Mouse (Mus musculus) hindbrain, embryonic 15.5 days (tissue): Measurements from ENCODE around the gene Kctd19. TPM values are rescaled to one million over a fixed set of nuclear protein-coding genes. Genes with fewer than 3 reads are reported as not detected.

Source experiments
- ATAC-seq: fragments of 200-750 bp; cut with Nextera tagmentation; 2 replicates; pipeline ENCODE4 v1.8.0; 2017; ENCODE audit warnings: low read depth, moderate number of reproducible peaks, moderate TSS enrichment; ENCODE audit not compliant: low FRiP score
- H3K27ac ChIP-seq: fragments of 300-500 bp; sonication (generic); replicated peaks from 2 replicates; pipeline ENCODE4 v1.5.1; 2015; ENCODE audit warnings: mild to moderate bottlenecking, inconsistent platforms
- H3K27me3 ChIP-seq: fragments of 300-500 bp; sonication (generic); 2 replicates; pipeline ENCODE4 v1.6.1; 2015; ENCODE audit warnings: control low read depth, inconsistent platforms
- H3K36me3 ChIP-seq: fragments of 300-500 bp; sonication (generic); 2 replicates; pipeline ENCODE4 v1.6.1; 2015; ENCODE audit warnings: control low read depth, inconsistent platforms
- H3K4me1 ChIP-seq: fragments of 300-500 bp; sonication (generic); replicated peaks from 2 replicates; pipeline ENCODE4 v1.6.1; 2015; ENCODE audit warnings: control low read depth, inconsistent platforms
- H3K4me2 ChIP-seq: fragments of 300-500 bp; sonication (generic); 2 replicates; pipeline ENCODE4 v1.6.1; 2015; ENCODE audit warnings: moderate library complexity, mild to moderate bottlenecking, inconsistent platforms
- H3K4me3 ChIP-seq: fragments of 300-500 bp; sonication (generic); 2 replicates; pipeline ENCODE4 v1.5.1; 2015; ENCODE audit warnings: mild to moderate bottlenecking, inconsistent platforms
- H3K9ac ChIP-seq: fragments of 300-500 bp; sonication (generic); 2 replicates; pipeline ENCODE4 v1.6.1; 2015; ENCODE audit warnings: inconsistent platforms
- H3K9me3 ChIP-seq: fragments of 300-500 bp; sonication (generic); 2 replicates; pipeline ENCODE4 v1.6.1; 2016; ENCODE audit warnings: control low read depth, inconsistent platforms
- WGBS: fragments of 180-500 bp; shearing (Covaris S2); methylation state at CpG from one replicate; pipeline ENCODE4 v1.1.7; 2015; 5-methylcytosine and 5-hydroxymethylcytosine counted together
- polyA plus RNA-seq: library from polyadenylated mRNA; unstranded; fragments of >200 nt; fragmentation: Nextera tagmentation; extraction: Ambion mirVana; gene quantifications from 2 replicates; pipeline ENCODE4 v1.2.1, GENCODE M21; 2015

Gene Kctd19
- polyA plus RNA-seq, 1 experiment from 2014 or later, result not detected

GRCm38 (mm10) chr8:105418992-105419391, 5.7 kb upstream of the Kctd19 start:
- Histone ChIP-seq H3K9ac (no peak overlapping the region), H3K27me3 (peaks cover 4% of the 10 kb centered on the region; the same call in 1 of the 2 replicates), H3K27ac (no peak overlapping the region), H3K4me1 (no peaks in the 10 kb centered on the region), H3K9me3 (no peaks in the 10 kb centered on the region), H3K36me3 (no peaks in the 10 kb centered on the region), H3K4me3 (no peak overlapping the region), H3K4me2 (no peak overlapping the region)
- WGBS, result 80% methylated on average over 2 of the region's 2 CpGs
- ATAC-seq, result no peak

DNA sequence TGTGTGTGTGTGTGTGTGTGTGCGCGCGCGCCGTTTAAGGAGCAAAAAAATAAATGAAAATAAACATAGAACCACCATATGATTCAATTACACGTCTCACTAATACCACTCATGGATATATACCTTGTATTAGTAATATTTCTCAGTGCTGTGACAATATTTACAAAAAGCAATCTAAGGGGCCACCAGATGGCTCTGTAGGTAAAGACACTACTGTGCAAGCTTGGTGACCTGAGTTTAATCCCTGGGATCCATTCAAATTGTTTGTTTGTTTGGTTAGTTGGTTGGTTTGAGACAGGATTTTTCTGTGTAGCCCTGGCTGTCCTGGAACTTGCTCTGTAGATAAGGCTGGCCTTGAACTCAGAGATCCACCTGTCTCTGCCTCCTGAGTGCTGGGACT, 3.4 kb downstream of the Kctd19 start:
- no peak overlapping the region for H3K4me2 ChIP-seq
- no peak overlapping the region for H3K4me3 ChIP-seq
- no peaks in the 10 kb centered on the region for H3K9me3 ChIP-seq
- WGBS, result 93% methylated on average over 6 of the region's 6 CpGs
- ATAC-seq, result no peak
- H3K9ac ChIP-seq, result no peak overlapping the region
- peaks cover 7% of the 10 kb centered on the region; the same call in 1 of the 2 replicates for H3K27me3 ChIP-seq
- H3K4me1 ChIP-seq, result peaks cover 9% of the 10 kb centered on the region
- H3K27ac ChIP-seq, result no peak overlapping the region
- no peaks in the 10 kb centered on the region for H3K36me3 ChIP-seq

- ATAC-seq, result no peak
- no peak overlapping the region for H3K4me2 ChIP-seq
- H3K4me1 ChIP-seq, result peaks cover 3% of the 10 kb centered on the region
- H3K9me3 ChIP-seq, result no peaks in the 10 kb centered on the region
- H3K27me3 ChIP-seq, result no peaks in the 10 kb centered on the region
- H3K9ac ChIP-seq, result no peak overlapping the region
- no peaks in the 10 kb centered on the region for H3K36me3 ChIP-seq
- H3K4me3 ChIP-seq, result no peak overlapping the region
- H3K27ac ChIP-seq, result no peak overlapping the region
- WGBS, result 70% methylated on average over 7 of the region's 7 CpGs
These were observed 5.0 kb downstream of the Kctd19 start for GRCm38 (mm10) chr8:105408331-105408730.

DNA sequence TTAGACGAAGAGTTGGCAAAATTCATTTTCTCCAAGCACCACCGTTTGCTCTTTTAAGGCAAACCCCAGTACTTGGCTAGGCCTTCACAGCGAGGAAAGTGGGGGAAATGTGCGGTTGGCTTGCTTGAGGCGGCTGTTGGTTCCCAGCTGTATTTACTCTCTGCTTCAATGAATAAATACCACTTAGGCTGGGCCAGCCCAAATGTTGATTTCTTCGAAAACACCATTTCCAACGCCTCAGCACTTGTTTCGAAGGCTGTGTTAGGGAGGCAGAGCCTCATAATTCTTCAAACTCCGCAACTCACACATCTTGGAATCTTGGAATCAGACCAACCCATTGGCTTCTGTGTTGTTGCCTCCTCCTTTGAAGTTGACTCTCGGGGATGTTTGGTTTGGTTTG, 6.9 kb downstream of the Kctd19 start:
- 75% methylated on average over 10 of the region's 10 CpGs for WGBS

GRCm38 (mm10) chr8:105404496-105404895, 8.8 kb downstream of the Kctd19 start:
- ATAC-seq, result no peak
- Histone ChIP-seq H3K9ac (no peak overlapping the region), H3K4me2 (no peak overlapping the region), H3K36me3 (no peaks in the 10 kb centered on the region), H3K4me3 (no peak overlapping the region), H3K27ac (no peak overlapping the region), H3K4me1 (no peaks in the 10 kb centered on the region), H3K27me3 (no peaks in the 10 kb centered on the region), H3K9me3 (no peaks in the 10 kb centered on the region)
- 44% methylated on average over 1 of the region's 1 CpGs for WGBS

More for the DNA sequence above, 6.9 kb downstream of the Kctd19 start:
- no peak overlapping the region for H3K27ac ChIP-seq
- no peaks in the 10 kb centered on the region for H3K9me3 ChIP-seq
- H3K9ac ChIP-seq, result no peak overlapping the region
- H3K4me1 ChIP-seq, result no peaks in the 10 kb centered on the region
- no peaks in the 10 kb centered on the region for H3K36me3 ChIP-seq
- no peaks in the 10 kb centered on the region for H3K27me3 ChIP-seq
- ATAC-seq, result no peak
- H3K4me3 ChIP-seq, result no peak overlapping the region
- no peak overlapping the region for H3K4me2 ChIP-seq

- ATAC-seq, result no peak
- WGBS, result 88% methylated on average over 8 of the region's 8 CpGs
- no peaks in the 10 kb centered on the region for H3K27me3 ChIP-seq
These were observed 9.8 kb downstream of the Kctd19 start for GRCm38 (mm10) chr8:105403467-105403866.

GRCm38 (mm10) chr8:105400016-105400415, 13.3 kb downstream of the Kctd19 start:
- WGBS, result 92% methylated on average over 5 of the region's 5 CpGs
- no peak overlapping the region for H3K9ac ChIP-seq
- H3K4me2 ChIP-seq, result no peak overlapping the region
- no peaks in the 10 kb centered on the region for H3K4me1 ChIP-seq
- no peak overlapping the region for H3K4me3 ChIP-seq
- no peak overlapping the region for H3K27ac ChIP-seq
- H3K36me3 ChIP-seq, result no peaks in the 10 kb centered on the region
- H3K9me3 ChIP-seq, result no peaks in the 10 kb centered on the region
- H3K27me3 ChIP-seq, result no peaks in the 10 kb centered on the region
- ATAC-seq, result no peak

More at GRCm38 (mm10) chr8:105403467-105403866, 9.8 kb downstream of the Kctd19 start:
- no peak overlapping the region for H3K9ac ChIP-seq
- H3K9me3 ChIP-seq, result no peaks in the 10 kb centered on the region
- H3K4me3 ChIP-seq, result no peak overlapping the region
- H3K36me3 ChIP-seq, result no peaks in the 10 kb centered on the region
- no peaks in the 10 kb centered on the region for H3K4me1 ChIP-seq
- no peak overlapping the region for H3K4me2 ChIP-seq
- no peak overlapping the region for H3K27ac ChIP-seq

DNA sequence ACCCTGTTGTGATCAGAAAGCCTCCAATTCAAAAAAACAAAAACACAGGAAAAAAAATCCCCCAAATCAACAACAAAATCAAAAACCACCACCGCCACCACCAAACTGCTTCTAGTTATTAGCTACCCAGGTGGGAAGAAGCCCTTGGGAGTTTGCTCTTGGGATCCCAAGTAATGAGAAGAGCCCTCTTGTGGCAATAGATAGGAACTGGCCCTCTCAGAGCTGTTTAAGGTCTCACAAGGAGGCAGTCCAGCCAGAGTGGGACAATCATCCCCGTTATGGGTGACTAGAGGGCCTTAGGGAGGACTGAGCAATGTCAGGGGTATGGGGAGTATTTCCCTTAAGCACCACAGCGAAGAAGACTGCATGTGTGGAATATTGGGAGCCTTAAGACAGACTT, 15.6 kb downstream of the Kctd19 start:
- no peaks in the 10 kb centered on the region for H3K4me1 ChIP-seq
- no peaks in the 10 kb centered on the region for H3K36me3 ChIP-seq
- H3K4me2 ChIP-seq, result no peak overlapping the region
- ATAC-seq, result no peak
- H3K9ac ChIP-seq, result no peak overlapping the region
- no peak overlapping the region for H3K27ac ChIP-seq
- H3K9me3 ChIP-seq, result no peaks in the 10 kb centered on the region
- no peak overlapping the region for H3K4me3 ChIP-seq
- H3K27me3 ChIP-seq, result no peaks in the 10 kb centered on the region
- 39% methylated on average over 3 of the region's 3 CpGs for WGBS

- H3K4me2 ChIP-seq, result no peak overlapping the region
- ATAC-seq, result no peak
- H3K36me3 ChIP-seq, result no peaks in the 10 kb centered on the region
- no peaks in the 10 kb centered on the region for H3K27me3 ChIP-seq
- H3K4me3 ChIP-seq, result no peak overlapping the region
- H3K27ac ChIP-seq, result no peak overlapping the region
- WGBS, result 52% methylated on average over 7 of the region's 7 CpGs
- H3K4me1 ChIP-seq, result no peaks in the 10 kb centered on the region
- H3K9me3 ChIP-seq, result no peaks in the 10 kb centered on the region
- no peak overlapping the region for H3K9ac ChIP-seq
These were observed 19.4 kb downstream of the Kctd19 start for GRCm38 (mm10) chr8:105393915-105394314.

DNA sequence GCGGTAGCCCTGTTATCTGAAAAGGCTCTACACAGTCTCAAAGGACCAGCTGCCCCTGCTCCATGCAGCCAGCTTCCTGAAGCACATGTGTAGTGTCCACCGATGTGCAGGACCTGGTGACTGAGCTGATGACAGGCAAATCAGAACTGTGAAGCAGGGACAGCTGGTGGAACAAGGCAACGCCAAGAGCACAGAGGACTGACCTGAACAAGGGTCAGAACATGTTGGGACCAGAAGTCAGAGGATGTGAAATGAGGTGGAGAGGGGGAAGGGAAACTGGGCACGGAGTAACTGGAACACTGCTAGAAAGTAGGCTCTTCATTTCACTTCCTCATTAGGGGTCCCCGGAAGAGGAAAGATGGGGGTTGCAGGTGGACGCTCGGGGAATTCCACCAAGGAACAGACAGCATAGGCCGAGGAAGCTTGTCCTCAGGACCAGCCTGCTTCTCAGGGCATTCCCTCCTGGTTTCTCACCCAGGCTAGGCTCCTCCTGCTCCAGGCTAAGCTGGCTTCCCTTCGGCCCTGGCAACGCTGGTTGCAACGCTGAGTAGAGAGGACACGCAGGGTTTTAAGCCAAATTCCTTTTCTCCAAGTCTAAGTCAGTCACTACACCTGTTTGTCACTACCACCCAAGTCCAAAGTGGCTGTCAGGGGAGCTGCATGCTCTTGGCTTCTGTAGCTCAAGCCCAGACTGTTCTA, 20.1 kb downstream of the Kctd19 start:
- no peak overlapping the region for H3K4me2 ChIP-seq
- no peaks in the 10 kb centered on the region for H3K27me3 ChIP-seq
- no peak for ATAC-seq
- no peak overlapping the region for H3K27ac ChIP-seq
- no peaks in the 10 kb centered on the region for H3K9me3 ChIP-seq
- no peaks in the 10 kb centered on the region for H3K36me3 ChIP-seq
- no peaks in the 10 kb centered on the region for H3K4me1 ChIP-seq
- H3K9ac ChIP-seq, result no peak overlapping the region
- no peak overlapping the region for H3K4me3 ChIP-seq
- WGBS, result 86% methylated on average over 12 of the region's 12 CpGs

DNA sequence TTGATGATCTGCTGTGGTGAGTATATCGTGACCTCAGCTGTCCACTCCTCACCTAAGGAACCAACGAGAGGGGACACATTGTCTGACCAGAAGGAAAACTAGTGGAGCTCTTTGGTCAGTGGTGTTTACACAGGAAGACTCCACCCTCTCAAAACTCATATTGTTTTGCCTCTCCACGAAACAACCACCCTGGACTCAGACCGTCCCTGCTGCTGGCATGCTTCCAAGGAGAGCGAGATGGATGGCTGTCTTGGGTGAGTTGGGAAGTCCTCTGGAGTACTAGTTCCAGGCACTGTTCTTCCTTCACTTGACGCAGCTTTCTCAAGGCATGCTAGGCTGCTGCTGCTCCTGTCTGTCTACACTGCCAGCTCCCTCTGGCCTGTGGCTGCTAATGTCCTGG, 24.2 kb downstream of the Kctd19 start:
- no peak overlapping the region for H3K4me2 ChIP-seq
- no peaks in the 10 kb centered on the region for H3K36me3 ChIP-seq
- H3K4me1 ChIP-seq, result no peaks in the 10 kb centered on the region
- no peak overlapping the region for H3K4me3 ChIP-seq
- no peak overlapping the region for H3K9ac ChIP-seq
- ATAC-seq, result no peak
- no peak overlapping the region for H3K27ac ChIP-seq
- 80% methylated on average over 6 of the region's 6 CpGs for WGBS
- H3K27me3 ChIP-seq, result no peaks in the 10 kb centered on the region
- H3K9me3 ChIP-seq, result no peaks in the 10 kb centered on the region

GRCm38 (mm10) chr8:105387151-105387550, 26.2 kb downstream of the Kctd19 start:
- Histone ChIP-seq H3K36me3 (no peaks in the 10 kb centered on the region), H3K27me3 (no peaks in the 10 kb centered on the region), H3K4me3 (no peak overlapping the region), H3K4me2 (no peak overlapping the region), H3K27ac (no peak overlapping the region), H3K9ac (no peak overlapping the region), H3K9me3 (no peaks in the 10 kb centered on the region), H3K4me1 (no peaks in the 10 kb centered on the region)
- ATAC-seq, result no peak
- WGBS, result 74% methylated on average over 1 of the region's 1 CpGs

DNA sequence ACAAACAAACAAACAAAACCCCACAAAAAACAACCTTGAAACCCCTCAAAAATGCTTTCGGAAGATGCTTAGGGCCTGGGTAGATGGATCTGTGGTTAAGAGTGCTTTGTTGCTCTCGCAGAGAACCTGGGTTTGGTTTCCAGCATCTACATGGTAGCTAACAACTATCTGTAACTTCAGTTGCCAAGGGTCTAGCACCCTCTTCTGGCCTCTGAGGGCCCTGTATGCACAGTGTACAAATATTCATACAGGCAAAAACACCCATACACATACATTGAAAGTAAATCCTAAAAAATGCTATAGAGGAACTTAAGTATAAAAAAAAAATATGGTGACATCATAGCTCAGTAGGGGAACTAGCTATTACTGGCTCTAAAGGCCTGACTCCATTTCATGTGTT, 29.2 kb downstream of the Kctd19 start:
- Histone ChIP-seq H3K27me3 (no peaks in the 10 kb centered on the region), H3K4me2 (no peak overlapping the region), H3K9me3 (no peaks in the 10 kb centered on the region), H3K4me3 (no peak overlapping the region), H3K9ac (no peak overlapping the region), H3K27ac (no peak overlapping the region), H3K36me3 (no peaks in the 10 kb centered on the region), H3K4me1 (no peaks in the 10 kb centered on the region; the same call in 1 of the 2 replicates)
- ATAC-seq, result no peak
- WGBS, result 93% methylated on average over 2 of the region's 2 CpGs
